ENCODE assay signal across 19 mouse cellular contexts in genomic region chrX:56380852-56381251, GRCm38 (mm10). TPM values are rescaled to one million over a fixed set of nuclear protein-coding genes. Genes with fewer than 3 reads are reported as not detected.
"Had no signal": no experiment of that assay in that cellular context is flagged by ENCODE, and none has a peak within 500 bp of the region (broad histone marks: within the 10 kb centered on the region; RNA-seq: fewer than 3 reads in every experiment).

No protein-coding gene starts in this region.

- H3K27ac ChIP-seq: liver, embryonic 15.5 days; macrophage; midbrain, embryonic 12.5 days; neural tube, embryonic 12.5 days; stomach, embryonic 15.5 days; stomach, postnatal 0 days had no signal

- H3K9me3 ChIP-seq: liver, embryonic 15.5 days; megakaryocyte, embryonic 14.5 days; midbrain, embryonic 12.5 days; stomach, embryonic 15.5 days had no signal

- H3K9ac ChIP-seq: liver, embryonic 15.5 days; liver, postnatal 0 days; midbrain, embryonic 12.5 days; neural tube, embryonic 12.5 days; stomach, embryonic 15.5 days had no signal

- DNase-seq: liver, postnatal 0 days; lung, adult 2 months; lung, postnatal 14 days; lung, postnatal 36 days; midbrain, embryonic 14.5 days; right cerebral cortex, postnatal 14 days; thymus, adult 2 months; thymus, postnatal 25 days; thymus, postnatal 4 days had no signal

- H3K4me2 ChIP-seq: liver, embryonic 15.5 days; midbrain, embryonic 12.5 days; neural tube, embryonic 12.5 days; stomach, embryonic 15.5 days had no signal

- H3K27me3 ChIP-seq: liver, embryonic 15.5 days; midbrain, embryonic 12.5 days; neural tube, embryonic 12.5 days; stomach, embryonic 15.5 days had no signal

- H3K4me1 ChIP-seq: liver, embryonic 15.5 days; midbrain, embryonic 12.5 days; neural tube, embryonic 12.5 days; stomach, embryonic 15.5 days had no signal

- H3K36me3 ChIP-seq: liver, embryonic 15.5 days; midbrain, embryonic 12.5 days; neural tube, embryonic 12.5 days; stomach, embryonic 15.5 days had no signal

- ATAC-seq: liver, postnatal 0 days; midbrain, embryonic 16.5 days had no signal

- H3K4me3 ChIP-seq: liver, embryonic 15.5 days; megakaryocyte, embryonic 14.5 days; midbrain, embryonic 12.5 days; neural tube, embryonic 12.5 days; stomach, embryonic 15.5 days had no signal

RNA-seq across cellular contexts. Expression of gene Smim10l2a, which starts 6.5 kb away (rescaled TPM):
- total RNA-seq: monocyte, adult 5-6 weeks; neutrophil, adult 5-6 weeks had no signal

RNA-seq across cellular contexts. Expression of gene Zfp449, which starts 34.7 kb away (rescaled TPM):
- total RNA-seq: monocyte, adult 5-6 weeks; neutrophil, adult 5-6 weeks had no signal
